ENCODE assay signal across 8 mouse cellular contexts in the genomic region with DNA sequence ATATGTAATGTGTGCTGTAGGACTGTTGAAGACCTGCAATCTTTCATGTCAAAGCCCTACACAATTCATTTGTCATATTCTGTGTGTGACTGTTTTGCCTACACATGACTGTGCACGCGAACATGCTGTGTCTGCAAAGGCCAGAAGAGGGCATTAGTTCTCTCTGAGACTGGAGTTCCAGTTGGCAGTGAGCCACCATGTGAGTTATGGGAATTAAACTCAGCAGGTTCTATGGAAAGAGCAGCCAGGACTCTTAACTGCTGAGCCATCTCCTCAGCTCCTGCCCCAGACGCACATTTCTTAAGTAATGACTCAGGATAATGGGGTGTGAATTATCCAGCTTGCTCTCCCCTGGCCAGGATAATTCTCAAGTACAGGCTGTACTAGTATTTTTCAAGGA.
DNase-seq lines count a peak whose midpoint lies in the region.

No protein-coding gene starts in this region.

- peak; percentile 17 for DNase-seq in gastrocnemius, postnatal 14 days
- no peak for DNase-seq in gastrocnemius, adult 8-10 months (ENCODE audit: low spot score in 2 of 2)
- DNase-seq in urinary bladder, postnatal 14 days (ENCODE audit: low spot score), result peak; percentile 30
- no peak for DNase-seq in urinary bladder, adult 2 months (ENCODE audit: low spot score)
- peak; percentile 63 for DNase-seq in embryo, embryonic 10 days (ENCODE audit: low spot score)
- DNase-seq in kidney, postnatal 36 days, result peak; percentile 65 to 82
- DNase-seq in lung, postnatal 4 days, result peak; percentile 19 to 43
- DNase-seq in urinary bladder, postnatal 36 days (ENCODE audit: low spot score in 2 of 2), result peak; percentile 4 to 8

- intact Hi-C loops in gastrocnemius, postnatal 14 days (cut with DNase I; ENCODE audit: low total_unique reads), result no loop called here

Comparison
In these comparisons a context has a peak if more than half of its experiments do, and no peak if none do; other contexts are left out.
1. DNase-seq: peak in gastrocnemius, postnatal 14 days (single experiment), urinary bladder, postnatal 14 days (single experiment), embryo, embryonic 10 days (single experiment), kidney, postnatal 36 days (2 of 2), lung, postnatal 4 days (2 of 2) and urinary bladder, postnatal 36 days (2 of 2); none in gastrocnemius, adult 8-10 months (0 of 2) and urinary bladder, adult 2 months (single experiment).